Mouse (Mus musculus) E14TG2a.4 (cell line): ENCODE data around the gene Prf1.

Source experiments
- H3K27me3 ChIP-seq: 2 replicates; pipeline ENCODE4 v1.6.1; 2014; ENCODE audit warnings: low read length, control low read depth; ENCODE audit not compliant: insufficient read depth
- H3K36me3 ChIP-seq: 2 replicates; pipeline ENCODE4 v1.6.1; 2014; ENCODE audit warnings: low read length, control low read depth; ENCODE audit not compliant: insufficient read depth
- H3K4me1 ChIP-seq: replicated peaks from 2 replicates; pipeline ENCODE4 v1.6.1; 2014; ENCODE audit warnings: low read depth, low read length, control low read depth
- H3K4me3 ChIP-seq: replicated peaks from 2 replicates; pipeline ENCODE4 v1.5.1; 2014; ENCODE audit warnings: mild to moderate bottlenecking, low read length
- H3K9me3 ChIP-seq: 2 replicates; pipeline ENCODE4 v1.6.1; 2014; ENCODE audit warnings: low read length, control low read depth
- CTCF ChIP-seq: conservative IDR thresholded peaks from 2 replicates; pipeline ENCODE4 v1.5.1; 2014; ENCODE audit warnings: low read length
- NANOG ChIP-seq: IDR thresholded peaks from 2 replicates; pipeline ENCODE4 v1.6.1; 2014; ENCODE audit warnings: borderline replicate concordance, low read length, mixed read lengths
- POU5F1 ChIP-seq: IDR thresholded peaks from 2 replicates; pipeline ENCODE4 v1.6.1; 2014; ENCODE audit warnings: low read length, borderline replicate concordance

Prf1 gene

GRCm38 (mm10) chr10:61297477-61297876 is at the start of gene Prf1:
Gene Prf1 (plus strand): TSS chr10:61297833.
- H3K27me3 ChIP-seq: peaks cover 27% of the 10 kb centered on the region
- H3K9me3 ChIP-seq: no peaks in the 10 kb centered on the region
- no peaks in the 10 kb centered on the region for H3K36me3 ChIP-seq
- TF ChIP-seq NANOG: no peak
- TF ChIP-seq POU5F1: no peak
- TF ChIP-seq CTCF: no peak
- no peak within 1 kb of the TSS for H3K4me3 ChIP-seq
- H3K4me1 ChIP-seq: peaks cover 11% of the 10 kb centered on the region

DNA sequence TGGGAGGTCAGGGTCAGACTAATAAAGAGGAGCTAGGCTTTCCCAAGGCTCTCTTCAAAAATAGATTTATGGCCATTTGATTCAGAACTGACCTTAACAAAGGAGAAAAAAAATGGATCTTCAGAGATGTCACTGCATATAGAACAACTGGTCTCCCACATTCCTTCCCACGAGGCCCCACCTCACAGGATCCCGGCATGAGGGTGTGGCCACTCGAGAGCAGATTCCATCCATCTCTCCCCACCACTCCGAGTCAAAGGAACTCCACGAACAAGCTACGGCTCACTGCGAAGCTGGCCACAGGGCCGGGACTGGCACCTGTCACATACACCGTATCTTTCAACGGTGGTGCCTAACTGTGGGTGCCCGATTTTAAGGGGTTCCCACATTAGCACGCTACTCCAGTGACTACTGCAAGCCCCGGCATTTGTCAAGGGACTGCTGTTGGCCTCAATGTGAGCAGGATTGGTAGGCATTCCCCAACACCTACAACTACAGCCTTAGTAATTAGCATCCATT is 49.0 kb upstream of the Prf1 start:
- peak overlapping the region; percentile 65 for H3K4me3 ChIP-seq
- H3K36me3 ChIP-seq: peaks cover 8% of the 10 kb centered on the region; the same call in 1 of the 2 replicates
- peaks cover 4% of the 10 kb centered on the region; the same call in 1 of the 2 replicates for H3K9me3 ChIP-seq
- no peak for TF ChIP-seq POU5F1
- TF ChIP-seq NANOG: no peak
- TF ChIP-seq CTCF: no peak
- 0 out of 2 replicates have a peak, but pooled peaks cover 2% of the 10 kb centered on the region for H3K27me3 ChIP-seq
- H3K4me1 ChIP-seq: peaks cover 87% of the 10 kb centered on the region

DNA sequence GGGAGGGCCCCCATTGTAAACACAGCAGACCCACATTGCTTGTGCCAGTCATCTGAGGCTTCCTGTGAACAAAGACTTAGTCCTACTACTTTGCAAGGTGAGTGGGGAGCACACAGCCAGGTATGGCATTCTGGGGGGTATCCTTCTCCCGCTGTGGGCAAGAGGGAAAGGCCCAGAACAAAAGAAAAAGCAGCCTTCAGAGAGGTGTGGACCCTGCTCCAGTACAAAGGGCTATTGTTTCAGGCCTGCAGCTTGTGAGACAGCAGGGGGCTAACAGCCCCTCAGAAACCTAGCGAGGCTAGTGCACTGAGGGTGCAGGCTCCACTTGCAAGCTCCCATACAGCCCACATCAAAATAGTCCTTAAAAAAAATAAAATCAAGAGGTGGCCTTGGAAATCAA is 47.7 kb upstream of the Prf1 start:
- H3K4me3 ChIP-seq: peak overlapping the region; percentile 65
- H3K36me3 ChIP-seq: peaks cover 8% of the 10 kb centered on the region; the same call in 1 of the 2 replicates
- H3K27me3 ChIP-seq: 0 out of 2 replicates have a peak, but pooled peaks cover 2% of the 10 kb centered on the region
- H3K4me1 ChIP-seq: peaks cover 79% of the 10 kb centered on the region
- no peak for TF ChIP-seq POU5F1
- no peak for TF ChIP-seq CTCF
- no peak for TF ChIP-seq NANOG
- peaks cover 4% of the 10 kb centered on the region; the same call in 1 of the 2 replicates for H3K9me3 ChIP-seq

GRCm38 (mm10) chr10:61254761-61255160 is 42.9 kb upstream of the Prf1 start:
- peaks cover 40% of the 10 kb centered on the region for H3K4me1 ChIP-seq
- H3K36me3 ChIP-seq: 0 out of 2 replicates have a peak, but pooled peaks cover 3% of the 10 kb centered on the region
- peaks cover 12% of the 10 kb centered on the region for H3K9me3 ChIP-seq
- H3K27me3 ChIP-seq: no peaks in the 10 kb centered on the region
- no peak overlapping the region for H3K4me3 ChIP-seq
- TF ChIP-seq NANOG (no peak), CTCF (no peak), POU5F1 (no peak)

DNA sequence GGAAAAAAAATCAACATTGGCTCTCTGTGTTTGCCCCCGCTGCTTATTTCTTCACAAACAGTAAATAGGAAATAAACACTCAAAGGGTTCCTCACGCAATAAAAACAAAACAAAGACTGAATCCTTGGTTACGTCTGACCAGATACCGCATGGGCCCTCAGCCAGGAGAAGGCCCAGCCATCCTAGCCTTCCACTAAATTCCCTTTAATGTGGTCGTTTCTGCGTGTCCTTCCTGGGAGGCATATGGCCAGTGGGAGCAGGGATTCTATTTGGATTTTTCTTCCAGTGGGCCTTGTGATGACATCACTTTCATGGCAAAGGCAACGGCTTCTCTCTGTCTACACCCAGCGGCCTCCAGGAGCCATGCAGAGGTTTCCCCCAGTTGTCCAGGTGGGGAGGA is 42.4 kb upstream of the Prf1 start:
- H3K9me3 ChIP-seq: peaks cover 12% of the 10 kb centered on the region
- 0 out of 2 replicates have a peak, but pooled peaks cover 3% of the 10 kb centered on the region for H3K36me3 ChIP-seq
- H3K4me1 ChIP-seq: peaks cover 36% of the 10 kb centered on the region
- H3K4me3 ChIP-seq: no peak overlapping the region
- no peaks in the 10 kb centered on the region for H3K27me3 ChIP-seq
- TF ChIP-seq NANOG: no peak
- no peak for TF ChIP-seq POU5F1
- TF ChIP-seq CTCF: no peak

DNA sequence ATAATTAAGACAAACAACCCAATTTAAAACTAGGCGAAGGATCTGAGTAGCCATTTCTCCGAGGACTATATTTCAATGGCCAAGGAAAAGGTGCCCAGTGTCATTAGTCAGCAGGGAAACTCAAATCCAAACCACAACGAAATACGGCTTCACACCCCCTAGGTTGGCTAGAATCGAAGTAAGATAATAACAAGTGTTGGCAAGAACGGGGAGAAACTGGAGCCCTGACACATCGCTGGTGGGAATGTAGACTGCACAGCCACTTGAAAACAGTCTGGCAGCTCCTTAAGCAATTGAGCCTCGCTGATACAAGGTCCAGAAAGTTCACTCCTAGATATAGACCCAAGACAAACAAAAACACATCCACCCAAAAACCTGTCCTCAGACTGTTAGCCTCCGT is 41.0 kb upstream of the Prf1 start:
- no peak for TF ChIP-seq CTCF
- TF ChIP-seq NANOG: no peak
- H3K4me3 ChIP-seq: no peak overlapping the region
- H3K9me3 ChIP-seq: peaks cover 12% of the 10 kb centered on the region

GRCm38 (mm10) chr10:61258131-61258530 is 39.5 kb upstream of the Prf1 start:
- TF ChIP-seq CTCF (no peak), NANOG (no peak), POU5F1 (no peak)
- Histone ChIP-seq H3K9me3 (peaks cover 12% of the 10 kb centered on the region), H3K4me1 (peaks cover 35% of the 10 kb centered on the region), H3K36me3 (0 out of 2 replicates have a peak, but pooled peaks cover 3% of the 10 kb centered on the region), H3K4me3 (no peak overlapping the region), H3K27me3 (no peaks in the 10 kb centered on the region)

More for the DNA sequence above, 41.0 kb upstream of the Prf1 start:
- no peaks in the 10 kb centered on the region for H3K27me3 ChIP-seq
- 0 out of 2 replicates have a peak, but pooled peaks cover 3% of the 10 kb centered on the region for H3K36me3 ChIP-seq
- H3K4me1 ChIP-seq: peaks cover 36% of the 10 kb centered on the region

DNA sequence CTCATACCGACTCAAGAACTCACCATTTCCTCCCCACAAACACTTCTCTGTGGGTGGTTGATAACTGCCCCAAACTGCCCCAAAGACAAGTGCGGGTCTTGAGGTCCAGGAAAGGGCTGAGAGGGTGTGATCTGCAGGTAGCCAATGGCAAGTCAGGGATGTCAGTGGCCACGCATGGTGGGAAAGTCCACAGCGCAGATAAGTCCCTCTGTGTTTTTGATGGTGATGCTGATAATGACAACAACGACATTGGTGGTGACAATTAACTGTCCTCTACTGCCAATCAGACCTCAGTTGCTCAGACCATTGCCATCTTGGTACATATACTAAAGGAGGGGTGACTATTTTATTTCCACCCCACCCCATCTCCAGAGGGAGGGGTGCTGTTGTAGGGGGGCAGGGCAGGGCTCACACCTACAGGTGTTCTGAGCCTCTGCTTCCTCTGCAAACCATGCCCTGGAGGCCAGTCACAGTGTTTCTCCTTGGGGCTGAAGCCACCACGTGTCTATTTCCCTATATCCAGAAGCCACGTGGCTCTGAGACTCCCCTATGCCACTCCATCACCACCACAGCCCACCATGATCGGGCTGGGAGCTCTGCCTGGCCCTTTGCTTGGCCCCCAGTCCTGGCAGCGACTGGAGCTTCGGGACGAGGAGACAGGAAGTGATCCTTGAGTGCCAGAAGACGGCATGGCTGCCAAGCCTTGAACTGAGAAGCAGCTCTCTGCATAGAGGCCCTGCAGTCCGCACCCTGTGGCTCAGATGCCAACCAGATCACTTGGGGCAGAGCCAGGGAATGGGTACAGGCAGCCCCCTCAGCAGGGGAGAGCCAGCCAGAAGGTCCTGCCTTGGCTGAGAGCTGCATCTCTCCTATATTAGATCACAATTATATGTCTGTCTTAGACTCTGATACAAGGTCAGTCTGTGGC is 36.1 kb upstream of the Prf1 start:
- no peak overlapping the region for H3K4me3 ChIP-seq
- peaks cover 17% of the 10 kb centered on the region for H3K9me3 ChIP-seq
- no peaks in the 10 kb centered on the region for H3K27me3 ChIP-seq
- peaks cover 35% of the 10 kb centered on the region for H3K4me1 ChIP-seq
- peaks cover 13% of the 10 kb centered on the region for H3K36me3 ChIP-seq
- TF ChIP-seq CTCF (no peak), POU5F1 (no peak), NANOG (no peak)
